Mouse (Mus musculus) brown adipose tissue, adult 24 weeks (tissue): ENCODE measurements around the gene Gm10160. TPM values are rescaled to one million over a fixed set of nuclear protein-coding genes. Genes with fewer than 3 reads are reported as not detected.
A peak's percentile ranks its signal among the peaks of the same experiment; 100 is the strongest.

Experiments
- H3K27ac ChIP-seq: fragments of 200-500 bp; replicated peaks from 2 replicates; pipeline ENCODE4 v1.5.1; 2012; ENCODE audit warnings: low read depth, mild to moderate bottlenecking, low read length
- H3K4me1 ChIP-seq: fragments of 200-500 bp; 2 replicates; pipeline ENCODE4 v1.6.1; 2012; ENCODE audit warnings: low read length, mixed read lengths; ENCODE audit not compliant: control insufficient read depth, insufficient read depth, insufficient read length
- H3K4me3 ChIP-seq: fragments of 200-500 bp; 2 replicates; pipeline ENCODE4 v1.5.1; 2012; ENCODE audit warnings: low read depth, mild to moderate bottlenecking, low read length, moderate library complexity; ENCODE audit not compliant: insufficient read depth
- polyA plus RNA-seq: library from polyadenylated mRNA; stranded (reverse); fragments of >200 nt; gene quantifications from 2 replicates; pipeline ENCODE4 v1.2.4, GENCODE M21; 2012; ENCODE audit not compliant: missing spikeins, insufficient read depth, insufficient read length

Gm10160 gene
- polyA plus RNA-seq = not detected in 2 replicates

DNA sequence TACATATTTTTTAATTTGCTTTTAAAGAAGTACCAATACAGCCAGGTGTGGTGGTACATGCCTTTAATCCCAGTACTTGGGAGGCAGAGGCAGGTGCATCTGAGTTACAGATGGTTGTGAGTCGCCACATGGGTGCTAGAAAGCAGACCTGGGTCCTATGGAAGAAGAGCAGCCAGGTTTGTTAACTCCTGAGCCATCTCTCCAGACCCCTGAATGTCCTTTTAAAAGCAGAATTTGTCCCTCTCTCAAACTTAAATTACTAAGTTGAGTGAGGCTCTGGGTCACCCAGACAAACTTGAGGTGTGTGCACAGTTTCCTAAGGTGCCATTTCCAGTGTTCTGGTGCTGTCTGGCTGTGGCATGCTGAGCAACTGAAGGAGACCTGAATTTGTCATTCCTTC is at the start of gene Gm10160:
Gm10160 (minus strand) TSS at position 101 of the 400 bp plus-strand sequence.
- Histone ChIP-seq H3K4me3 (no peak within 1 kb of the TSS), H3K27ac (peak within 1 kb of the TSS; percentile 66), H3K4me1 (peaks cover 16% of the 10 kb centered on the region)

DNA sequence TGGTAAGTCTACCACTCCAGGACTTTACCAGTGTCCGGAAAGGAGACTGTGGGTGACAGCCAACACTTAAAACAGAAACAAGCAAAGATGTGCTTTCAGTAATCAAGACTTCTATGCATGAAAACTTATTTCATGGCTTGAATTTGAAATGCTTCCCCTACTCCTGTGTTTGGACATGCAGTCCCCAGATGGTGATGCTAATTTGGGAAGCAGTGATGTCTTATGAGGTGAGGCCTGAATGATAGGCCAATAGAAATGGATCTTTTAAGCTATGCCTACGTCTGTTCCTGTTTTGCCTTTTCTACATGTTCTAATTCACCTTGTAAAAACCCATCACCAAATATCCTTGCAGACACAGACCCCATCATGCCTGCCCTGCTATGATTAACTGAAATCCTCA is 49.3 kb upstream of the Gm10160 start:
- Histone ChIP-seq H3K27ac (no peak overlapping the region), H3K4me1 (no peaks in the 10 kb centered on the region)

DNA sequence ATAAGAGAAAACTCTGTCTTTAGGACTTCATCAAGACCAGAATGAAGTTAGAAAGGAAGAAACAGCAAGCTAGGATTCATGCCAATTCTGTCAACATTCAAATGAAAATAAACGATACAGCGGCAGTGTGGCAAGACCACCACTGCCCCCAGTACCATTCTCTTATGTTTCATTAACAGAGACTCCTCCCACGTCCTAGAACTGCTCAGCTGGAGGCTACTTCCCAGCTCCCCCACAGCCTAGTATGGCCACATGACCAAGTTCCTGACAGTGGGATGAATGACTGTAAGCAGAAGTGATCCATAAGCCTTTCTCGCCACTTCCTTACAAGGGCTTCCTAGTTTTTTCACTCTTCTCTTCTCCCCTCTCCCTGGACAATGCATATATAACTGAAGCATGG is 48.5 kb upstream of the Gm10160 start:
- no peak overlapping the region for H3K27ac ChIP-seq
- H3K4me3 ChIP-seq = no peak overlapping the region
- no peaks in the 10 kb centered on the region for H3K4me1 ChIP-seq

More for the DNA sequence above, 49.3 kb upstream of the Gm10160 start:
- no peak overlapping the region for H3K4me3 ChIP-seq

DNA sequence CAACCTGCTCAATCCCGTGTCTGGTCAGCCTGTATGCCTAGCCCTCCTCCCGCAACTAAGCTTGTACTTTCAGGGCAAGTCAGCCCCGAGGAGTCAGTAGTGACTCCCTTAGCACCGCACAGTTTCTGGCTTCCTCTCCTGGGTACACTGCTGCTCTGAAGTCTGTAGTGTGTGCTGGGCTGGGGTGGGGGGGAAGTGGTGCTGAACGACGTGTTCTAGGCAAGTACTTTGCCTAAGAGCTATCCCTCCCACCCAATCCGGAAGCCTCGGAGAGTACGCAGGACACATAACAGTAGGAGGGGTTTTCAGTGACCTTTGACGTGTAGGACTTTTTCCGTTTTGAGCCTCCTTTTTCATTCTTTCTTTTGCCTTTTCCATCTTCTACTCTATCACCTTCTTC is 43.8 kb upstream of the Gm10160 start:
- H3K27ac ChIP-seq = no peak overlapping the region
- H3K4me3 ChIP-seq = no peak overlapping the region
- no peaks in the 10 kb centered on the region for H3K4me1 ChIP-seq

DNA sequence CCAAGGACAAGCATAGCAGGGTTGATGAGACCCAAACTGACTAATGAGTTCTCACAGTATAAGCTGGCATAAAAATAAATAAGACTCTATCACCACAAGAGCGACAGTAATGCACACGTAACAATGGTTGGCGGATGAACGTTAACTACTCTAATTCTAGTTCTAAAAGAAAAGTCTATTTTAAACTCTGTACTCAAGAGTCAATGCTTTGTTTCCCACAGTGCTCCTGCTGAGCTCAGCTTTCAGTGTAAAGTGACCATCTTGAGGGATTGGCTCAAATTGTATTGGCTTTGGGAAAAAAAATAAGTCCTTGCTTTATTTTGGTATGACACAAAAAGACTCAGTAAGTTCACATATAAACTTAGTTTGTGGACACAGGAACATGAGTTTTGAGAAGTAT is 29.5 kb upstream of the Gm10160 start:
- Histone ChIP-seq H3K27ac (no peak overlapping the region), H3K4me3 (no peak overlapping the region), H3K4me1 (no peaks in the 10 kb centered on the region)

DNA sequence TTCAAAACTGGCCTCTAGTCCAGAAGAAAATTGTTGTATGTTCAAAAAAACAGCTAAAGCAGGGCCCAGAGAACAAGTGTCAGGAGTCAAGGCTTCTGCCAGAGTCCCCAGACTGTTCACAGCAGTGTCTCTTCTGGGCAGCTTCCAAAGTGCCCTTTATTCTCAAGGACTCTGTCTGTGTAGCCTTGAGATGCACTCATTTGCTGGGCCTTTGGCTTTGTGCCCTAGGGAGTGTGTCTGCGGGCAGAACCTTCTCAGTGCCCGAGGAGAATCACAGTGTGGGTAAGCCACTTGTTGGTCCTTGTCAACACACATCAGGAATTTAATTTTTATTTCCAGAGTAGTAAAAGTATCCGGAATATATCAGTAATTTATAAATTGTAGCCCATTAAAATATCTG is 26.0 kb upstream of the Gm10160 start:
- H3K4me1 ChIP-seq = no peaks in the 10 kb centered on the region
- no peak overlapping the region for H3K27ac ChIP-seq
- H3K4me3 ChIP-seq = no peak overlapping the region

DNA sequence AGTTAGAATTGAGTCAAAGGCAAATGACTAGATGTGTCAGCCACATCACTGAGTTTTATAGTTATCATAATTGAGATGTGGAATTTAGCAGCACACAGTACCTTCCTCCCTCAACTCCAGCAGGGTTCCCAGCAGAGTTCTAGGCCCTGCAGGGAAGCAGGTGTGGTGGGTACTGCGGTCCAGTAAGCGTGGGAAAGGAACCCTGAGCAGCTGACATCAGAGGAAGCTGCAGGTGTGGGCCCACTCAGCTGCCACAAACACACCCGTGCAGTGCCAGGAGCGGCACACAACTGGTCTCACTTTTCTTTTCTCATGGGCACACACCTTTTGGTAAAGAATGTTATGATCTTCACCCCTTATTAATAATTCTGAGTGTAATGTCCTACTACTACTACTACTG is 25.2 kb upstream of the Gm10160 start:
- Histone ChIP-seq H3K27ac (no peak overlapping the region), H3K4me1 (no peaks in the 10 kb centered on the region), H3K4me3 (no peak overlapping the region)

DNA sequence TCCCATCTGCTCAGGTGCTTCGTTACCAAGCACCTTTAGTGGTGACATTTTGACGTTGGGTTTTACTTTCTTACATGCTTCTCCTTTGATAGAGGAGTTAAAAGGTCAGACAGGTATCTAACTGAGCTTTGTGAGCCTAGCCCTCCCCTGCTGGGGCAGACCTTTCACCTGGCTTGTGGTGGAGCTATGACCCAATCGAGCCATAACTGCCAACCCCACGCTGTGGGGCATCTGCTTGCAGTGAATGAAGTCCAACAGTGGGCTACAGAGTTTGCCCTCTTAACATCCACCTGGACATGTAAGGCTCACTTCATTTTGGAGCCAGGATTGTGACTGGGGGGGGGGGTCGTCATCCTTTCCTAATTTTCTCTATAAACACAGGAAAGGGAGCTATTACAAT is 24.7 kb upstream of the Gm10160 start:
- H3K27ac ChIP-seq = no peak overlapping the region

DNA sequence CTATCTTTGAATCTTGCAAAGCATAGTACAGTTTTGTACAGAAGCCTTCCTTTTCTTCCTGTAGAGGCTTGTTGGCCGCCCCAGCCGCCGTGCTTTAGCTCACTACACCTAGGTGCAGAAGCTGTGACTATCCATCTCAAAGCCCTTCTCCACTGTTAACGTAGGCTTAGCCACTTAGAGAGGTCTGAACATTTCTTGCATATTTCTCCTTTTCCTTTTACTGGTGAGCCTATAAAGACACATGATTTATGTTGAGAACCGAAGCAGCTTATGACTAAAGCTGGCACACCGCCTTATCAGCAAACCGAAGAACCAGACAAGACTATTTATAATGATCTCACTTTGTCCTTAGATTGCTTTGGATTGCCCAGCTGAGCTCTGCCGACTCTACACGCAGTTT is 19.8 kb upstream of the Gm10160 start:
- Histone ChIP-seq H3K4me3 (no peak overlapping the region), H3K4me1 (no peaks in the 10 kb centered on the region), H3K27ac (no peak overlapping the region)

More for the DNA sequence above, 24.7 kb upstream of the Gm10160 start:
- Histone ChIP-seq H3K4me3 (no peak overlapping the region), H3K4me1 (no peaks in the 10 kb centered on the region)

DNA sequence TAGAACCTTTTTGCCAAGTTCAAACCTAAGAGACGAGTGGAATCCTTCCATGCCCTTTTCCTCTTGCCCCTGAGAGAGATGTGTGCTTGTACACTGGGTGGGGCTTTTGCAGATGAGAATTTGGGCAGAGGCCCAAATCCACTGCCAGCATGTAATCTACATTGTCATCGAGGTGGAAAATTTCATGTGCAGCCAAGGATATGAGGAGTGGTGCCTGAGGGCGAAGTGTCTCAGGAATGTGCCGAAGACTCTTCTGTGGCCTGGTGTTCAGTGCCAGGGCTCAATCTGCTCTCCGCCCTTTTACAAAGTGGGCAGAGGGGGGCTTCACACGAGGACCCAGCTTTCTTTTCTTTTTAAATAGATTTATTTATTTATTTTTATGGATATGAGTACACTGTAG is 19.0 kb upstream of the Gm10160 start:
- H3K4me1 ChIP-seq = no peaks in the 10 kb centered on the region
- no peak overlapping the region for H3K27ac ChIP-seq
- no peak overlapping the region for H3K4me3 ChIP-seq

DNA sequence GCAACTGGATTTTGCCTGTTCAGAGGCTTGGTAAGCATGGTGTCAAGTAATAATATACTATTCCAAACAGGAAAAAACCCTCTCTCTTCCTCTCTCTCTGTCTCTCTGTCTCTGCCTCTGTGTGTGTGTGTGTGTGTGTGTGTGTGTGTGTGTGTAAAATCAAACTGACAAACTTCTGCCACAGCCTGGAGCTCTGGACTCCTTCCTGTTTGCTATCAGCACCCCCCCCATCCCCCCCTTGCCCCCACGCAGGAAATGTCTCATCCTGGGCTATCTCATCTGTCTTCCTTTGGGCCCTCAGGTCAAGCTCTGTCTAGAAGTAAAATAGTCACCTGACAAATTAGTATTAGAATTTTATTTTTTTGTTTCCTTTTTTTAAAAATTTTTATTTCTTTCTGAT is 18.2 kb upstream of the Gm10160 start:
- H3K27ac ChIP-seq = no peak overlapping the region
- no peaks in the 10 kb centered on the region for H3K4me1 ChIP-seq
- no peak overlapping the region for H3K4me3 ChIP-seq

DNA sequence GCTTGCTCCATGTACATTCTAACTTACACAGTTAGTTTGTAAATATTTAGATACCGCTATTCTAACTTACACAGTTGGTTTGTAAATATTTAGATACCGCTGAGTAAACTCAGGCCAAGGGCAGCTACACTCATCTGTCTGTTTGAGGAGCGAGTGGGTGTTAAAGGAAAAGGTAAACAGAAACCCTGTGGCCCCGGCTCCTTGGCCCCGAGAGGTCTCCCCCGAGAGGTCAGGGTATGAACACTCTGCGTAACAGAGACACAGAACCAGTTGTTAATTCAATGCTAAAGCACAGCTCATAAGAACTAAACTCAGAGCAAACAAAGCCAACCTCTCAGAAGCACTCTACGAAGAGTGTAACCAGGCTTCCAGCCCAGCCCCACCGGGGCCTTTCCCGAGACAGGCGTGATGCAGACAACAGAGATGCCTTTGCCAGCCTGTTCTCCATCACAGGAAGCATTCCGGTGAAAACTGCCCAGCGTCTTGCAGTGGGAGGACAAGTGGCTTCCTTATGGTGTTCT is 17.0 kb upstream of the Gm10160 start:
- Histone ChIP-seq H3K4me3 (no peak overlapping the region), H3K4me1 (no peaks in the 10 kb centered on the region), H3K27ac (no peak overlapping the region)

DNA sequence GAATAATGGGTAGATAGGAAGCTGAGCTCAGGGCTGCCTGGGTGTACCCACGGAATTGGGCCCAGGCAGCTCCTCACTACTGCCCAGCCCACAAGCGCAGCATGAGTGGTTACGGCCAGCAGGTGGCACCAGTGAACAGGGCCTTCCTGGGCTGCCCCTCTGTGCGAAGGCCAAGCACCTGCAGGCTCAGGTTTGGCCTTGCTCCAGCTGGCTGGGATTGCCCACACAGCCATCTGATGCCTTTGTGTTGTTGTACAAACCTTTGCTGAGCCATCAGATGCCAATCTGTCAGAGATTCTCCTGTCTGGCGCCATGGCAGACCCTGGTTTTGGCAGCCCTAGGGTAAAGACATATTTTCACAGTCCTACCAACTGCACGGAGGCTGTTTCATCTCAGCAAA is 12.6 kb upstream of the Gm10160 start:
- peak overlapping the region; percentile 62 for H3K27ac ChIP-seq
- H3K4me1 ChIP-seq = peaks cover 12% of the 10 kb centered on the region

DNA sequence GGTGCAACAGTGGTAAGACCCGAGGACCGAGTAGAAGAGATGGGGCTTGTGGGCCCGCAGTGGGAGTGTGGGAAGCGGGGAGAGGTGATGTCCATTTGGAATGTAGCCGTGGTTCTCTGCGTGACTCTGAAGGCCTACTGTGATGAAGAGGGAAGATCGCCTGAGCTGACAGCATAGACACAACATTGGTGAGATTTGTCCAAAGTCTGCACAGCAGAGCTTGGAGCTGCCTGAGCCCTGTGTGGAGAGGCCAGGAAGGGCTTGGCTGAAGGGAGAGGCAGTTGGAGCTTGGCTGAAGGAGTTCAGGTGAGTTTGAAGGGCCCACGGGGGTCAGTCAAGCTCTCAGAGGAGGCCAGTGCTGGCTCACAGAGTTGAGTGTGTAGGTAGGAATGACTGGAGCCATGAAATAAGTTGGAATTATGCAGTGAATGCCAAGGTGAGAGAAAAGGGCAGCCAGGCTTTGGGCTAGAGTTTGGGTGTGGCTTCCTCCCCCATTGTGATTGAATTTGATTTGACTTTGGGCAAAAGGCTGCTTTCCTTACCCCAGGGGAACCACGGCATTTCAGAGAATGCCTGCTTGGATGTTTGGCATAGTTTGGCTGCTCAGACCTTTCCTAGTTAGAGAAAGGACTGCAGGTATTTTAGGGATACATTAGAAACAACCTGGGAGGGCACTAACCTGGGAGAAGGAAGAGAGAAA is 11.8 kb upstream of the Gm10160 start:
- H3K4me1 ChIP-seq = peaks cover 17% of the 10 kb centered on the region
- no peak overlapping the region for H3K4me3 ChIP-seq
- H3K27ac ChIP-seq = peak overlapping the region; percentile 62

More for the DNA sequence above, 12.6 kb upstream of the Gm10160 start:
- H3K4me3 ChIP-seq = no peak overlapping the region

DNA sequence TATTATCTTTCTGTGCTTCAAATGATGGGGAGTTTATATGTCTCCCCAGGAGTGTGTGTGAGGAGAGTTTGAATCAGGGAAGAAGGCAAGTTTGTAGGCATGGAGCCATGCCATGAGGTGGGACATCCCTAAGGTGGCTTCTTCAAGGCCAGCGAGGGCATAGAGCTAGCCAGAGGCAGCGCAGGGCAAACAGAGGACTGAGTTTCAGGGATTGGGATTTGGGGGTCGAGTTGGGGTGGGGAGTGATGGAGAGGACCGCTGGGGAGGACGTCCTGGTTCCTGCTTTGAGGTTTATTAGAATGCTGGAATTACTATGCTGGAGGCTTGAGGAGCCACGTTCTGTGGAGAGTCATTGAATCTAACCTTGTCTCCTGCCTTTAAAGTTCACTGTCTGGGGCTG is 10.3 kb upstream of the Gm10160 start:
- Histone ChIP-seq H3K4me1 (peaks cover 20% of the 10 kb centered on the region), H3K27ac (no peak overlapping the region), H3K4me3 (no peak overlapping the region)

DNA sequence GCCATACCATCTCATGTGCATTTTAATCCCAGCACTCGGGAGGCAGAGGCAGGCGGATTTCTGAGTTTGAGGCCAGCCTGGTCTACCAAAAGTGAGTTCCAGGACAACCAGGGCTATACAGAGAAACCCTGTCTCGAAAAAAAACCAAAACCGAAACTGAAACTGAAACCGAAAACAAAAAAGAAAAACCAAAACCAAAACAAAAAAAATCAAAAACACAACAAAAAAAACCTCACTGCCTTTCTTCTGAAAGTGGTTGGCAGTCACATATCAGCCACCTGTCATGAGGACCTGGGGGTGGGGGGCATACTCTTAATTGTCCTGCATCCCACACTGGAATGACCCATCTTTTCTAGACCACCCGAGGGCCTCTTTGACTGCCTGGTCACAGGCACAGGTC is 9.0 kb upstream of the Gm10160 start:
- peaks cover 26% of the 10 kb centered on the region for H3K4me1 ChIP-seq
- H3K27ac ChIP-seq = peak overlapping the region; percentile 97
- no peak overlapping the region for H3K4me3 ChIP-seq
